Mouse (Mus musculus) layer of hippocampus, adult 9-11 months (tissue): ENCODE results near the gene C2.
A peak's percentile ranks its signal among the peaks of the same experiment; 100 is the strongest.

Experiments
- DNase-seq: peaks from one replicate; pipeline ENCODE4 v3.0.0; 2022

The C2 gene

DNA sequence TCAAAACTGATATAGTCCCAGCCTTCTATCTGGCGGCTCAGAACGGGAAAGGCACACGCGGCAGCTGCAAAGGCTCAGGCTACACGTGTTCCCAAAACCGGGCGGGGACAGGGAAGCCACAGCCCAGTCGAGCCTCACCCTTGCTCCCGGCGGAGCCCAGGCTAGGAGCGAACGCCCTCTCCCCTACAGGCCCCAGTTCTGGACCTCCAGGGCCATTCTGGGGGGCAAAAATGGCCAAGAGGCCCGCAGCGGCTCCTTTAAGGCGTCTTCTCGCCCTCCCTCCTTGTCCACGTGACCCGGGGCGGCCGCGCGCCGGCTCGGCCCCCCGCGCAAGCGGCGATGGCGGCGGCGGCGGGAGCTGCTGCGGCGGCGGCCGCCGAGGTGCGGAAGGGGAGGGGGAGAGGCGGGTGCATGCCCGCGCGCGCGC lies at the start of gene C2, which contains the start of gene Ehmt2:
Gene C2 (minus strand): TSS at position 106 of the 427 bp plus-strand sequence.
Gene Ehmt2 (plus strand): TSS at position 310 of the 427 bp plus-strand sequence.
- DNase-seq, result peak; percentile 77

DNA sequence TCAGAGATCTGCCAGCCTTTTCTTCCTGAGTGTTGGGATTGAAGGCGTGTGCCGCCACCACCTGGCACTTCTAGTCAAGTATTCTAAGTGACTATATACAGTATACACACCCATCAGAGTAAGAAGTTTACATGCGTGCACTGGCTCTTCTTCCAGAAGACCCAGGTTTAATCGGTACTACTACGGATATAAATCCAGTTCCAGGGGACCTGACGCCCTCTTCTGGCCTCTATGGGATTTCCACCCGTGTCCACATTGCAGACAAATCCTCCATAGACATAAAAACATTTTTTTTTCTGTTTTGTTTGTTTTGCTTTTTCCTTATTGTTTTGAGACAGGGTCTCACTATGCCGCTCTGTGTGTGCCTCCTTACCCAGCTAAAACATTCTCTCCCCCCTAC lies 49.5 kb upstream of the C2 start:
- no peak for DNase-seq

DNA sequence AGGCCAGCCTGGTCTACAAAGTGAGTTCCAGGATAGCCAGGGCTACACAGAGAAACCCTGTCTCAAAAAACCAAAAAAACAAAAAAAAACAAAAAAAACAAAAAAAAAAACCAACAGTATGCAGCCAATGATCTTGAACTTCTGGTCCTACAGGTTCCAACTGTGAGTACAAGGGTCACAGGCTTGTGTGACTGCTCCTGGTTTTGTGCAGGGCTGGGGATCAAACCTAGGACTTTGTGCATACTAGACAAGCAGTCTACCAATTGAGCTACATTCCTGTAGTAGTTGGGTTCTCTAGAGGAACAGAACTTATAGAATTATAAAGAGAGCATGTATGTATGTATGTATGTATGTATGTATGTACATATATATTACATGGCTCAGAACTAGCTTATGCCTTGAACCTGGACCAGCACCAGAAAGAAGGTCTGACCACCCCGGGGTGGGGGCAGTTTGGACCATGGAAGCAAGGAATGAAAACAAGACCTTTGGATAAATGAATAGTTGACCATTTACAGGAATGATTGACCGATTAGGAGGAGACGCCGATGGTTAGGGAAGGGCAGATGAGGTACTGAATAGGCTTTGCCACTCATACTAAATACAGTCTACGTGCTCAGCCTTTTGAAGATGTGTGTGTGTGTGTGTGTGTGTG lies 48.5 kb upstream of the C2 start:
- DNase-seq, result no peak

DNA sequence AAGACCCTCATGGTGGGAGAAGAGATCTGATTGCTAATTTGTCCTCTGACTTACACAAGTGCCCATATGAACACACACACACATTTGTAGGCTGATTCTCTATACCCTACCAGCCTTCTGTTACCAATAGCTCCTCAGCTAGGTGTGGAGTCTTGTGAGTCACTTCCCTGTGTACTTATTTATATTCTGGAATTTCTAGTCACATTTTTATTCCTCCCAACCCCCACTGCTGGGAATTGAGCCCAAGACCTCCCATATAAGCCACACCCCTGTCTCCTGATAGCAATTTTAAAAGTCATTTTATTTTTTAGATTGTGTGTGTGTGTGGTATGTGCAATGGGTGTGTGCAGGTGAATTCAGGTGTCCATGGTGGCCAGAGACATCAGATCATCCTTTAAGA lies 46.3 kb upstream of the C2 start:
- DNase-seq, result no peak

DNA sequence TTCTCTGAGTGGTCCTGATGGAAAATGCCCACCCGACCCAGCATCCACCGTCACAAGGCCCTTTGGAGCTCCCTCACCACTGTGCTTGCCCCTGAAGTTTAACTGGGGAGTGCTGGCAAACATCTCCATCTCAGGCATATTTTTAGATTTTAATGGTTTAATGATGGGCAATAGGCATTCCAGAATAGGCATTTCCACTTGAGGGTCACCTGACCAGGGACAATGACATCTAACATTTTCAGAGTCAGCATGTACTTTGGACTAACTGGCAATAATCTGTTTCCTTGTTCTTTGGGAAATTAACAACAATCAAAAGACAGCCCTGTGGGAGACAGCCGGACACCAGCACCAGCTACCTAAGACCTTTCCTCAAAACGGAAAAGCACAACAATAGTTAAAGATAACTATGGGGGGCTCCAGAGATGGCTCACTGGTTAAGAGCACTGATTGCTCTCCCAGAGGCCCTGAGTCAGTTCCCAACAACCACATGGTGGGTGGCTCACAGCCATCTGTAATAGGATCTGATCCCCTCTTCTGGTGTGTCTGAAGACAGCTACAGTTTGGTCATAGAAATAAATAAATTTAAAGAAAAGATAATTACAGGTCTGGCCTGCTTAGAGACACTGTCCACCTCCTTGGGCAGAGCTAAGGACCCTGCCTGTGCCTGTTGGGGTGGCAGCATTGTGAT lies 45.2 kb upstream of the C2 start:
- DNase-seq, result no peak

DNA sequence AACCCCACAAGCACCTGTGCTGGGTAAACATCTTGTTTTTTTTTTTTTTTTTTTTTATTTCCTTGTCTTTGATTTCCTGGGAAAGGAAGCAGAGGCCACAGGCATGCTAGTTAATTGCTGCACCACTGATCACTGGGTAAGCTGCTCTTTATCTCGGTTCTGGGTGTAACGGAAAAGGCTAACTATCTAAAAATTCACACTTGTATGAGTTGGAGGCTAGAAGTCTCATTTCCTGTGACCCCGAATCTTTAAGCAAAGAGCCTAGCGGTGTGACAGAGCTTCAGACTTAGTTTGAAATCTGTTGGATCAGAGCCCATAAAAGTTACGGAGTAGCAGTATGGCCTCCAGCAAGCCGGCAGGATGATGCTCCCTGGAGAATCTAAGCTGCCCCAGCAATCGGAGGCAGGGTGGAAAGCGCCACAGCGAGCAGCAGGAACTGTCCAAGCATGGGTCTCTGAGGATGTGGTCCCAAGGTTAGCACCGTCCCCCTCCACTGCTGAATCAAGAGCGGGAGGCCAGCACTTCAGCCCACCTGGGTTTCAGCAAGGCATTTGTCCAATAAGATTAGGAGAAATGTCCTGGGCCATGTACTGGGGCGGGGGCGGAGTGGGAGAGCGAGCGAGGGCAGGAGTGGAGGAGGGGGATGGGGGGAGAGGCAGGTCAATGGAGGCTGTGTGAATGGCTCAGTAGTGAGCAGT lies 43.4 kb upstream of the C2 start:
- no peak for DNase-seq

DNA sequence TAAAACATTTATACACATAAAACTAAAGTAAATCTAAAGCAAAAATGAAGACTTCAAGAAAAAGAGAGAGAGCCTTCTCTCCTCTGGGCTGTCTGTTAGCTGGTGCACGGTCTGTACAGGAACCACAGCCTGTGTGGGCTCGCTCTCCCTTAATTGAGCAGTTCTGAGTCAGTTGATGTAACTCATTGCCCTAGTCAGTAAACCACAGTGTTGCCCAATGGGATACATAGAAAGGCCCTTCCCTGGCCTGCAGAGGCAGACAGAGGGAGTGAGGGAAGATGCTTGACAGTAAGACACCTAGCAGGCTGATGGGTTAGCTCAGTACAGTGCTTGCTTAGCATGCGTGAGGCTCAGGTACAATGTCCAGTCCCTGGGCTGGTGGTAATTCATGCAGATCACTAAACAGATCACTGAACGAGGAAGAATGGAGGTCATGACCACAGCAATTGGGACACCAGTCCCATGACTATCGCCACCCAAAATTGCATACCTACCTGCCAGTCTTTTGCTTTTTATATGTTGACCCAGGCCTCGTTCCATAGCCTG lies 40.0 kb upstream of the C2 start:
- DNase-seq, result no peak

DNA sequence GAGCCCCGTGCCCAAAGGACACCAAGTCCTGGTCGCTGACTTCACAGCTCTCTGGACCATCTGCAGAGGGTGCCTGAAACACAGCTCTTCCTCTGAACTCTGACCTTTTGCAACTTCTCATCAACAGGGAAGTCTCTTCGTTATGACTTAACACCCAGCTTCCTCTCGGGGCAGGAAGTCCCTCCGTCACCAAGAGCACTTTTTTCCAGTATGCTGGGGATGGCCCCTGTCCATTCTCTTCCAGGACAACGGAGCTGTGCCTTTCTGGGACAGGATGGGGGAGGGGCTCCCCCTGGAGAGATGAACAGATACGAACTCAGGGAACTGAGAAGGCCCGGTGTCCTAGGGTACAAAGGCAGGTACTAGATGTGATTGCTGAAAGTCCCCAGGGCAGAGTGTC lies 36.8 kb upstream of the C2 start:
- DNase-seq, result no peak

DNA sequence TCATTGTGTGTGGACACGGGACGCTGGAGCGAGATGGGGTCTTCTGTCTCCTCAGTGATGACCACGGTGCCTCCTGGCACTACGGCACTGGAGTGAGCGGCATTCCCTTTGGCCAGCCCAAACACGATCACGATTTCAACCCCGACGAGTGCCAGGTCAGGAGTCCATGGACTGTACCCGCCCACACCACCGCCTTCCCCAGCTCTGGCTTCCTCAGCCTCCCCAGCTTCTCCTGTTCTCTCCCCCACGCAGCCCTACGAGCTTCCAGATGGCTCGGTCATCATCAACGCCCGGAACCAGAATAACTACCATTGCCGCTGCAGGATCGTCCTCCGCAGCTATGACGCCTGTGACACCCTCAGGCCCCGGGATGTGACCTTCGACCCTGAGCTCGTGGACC lies 36.0 kb upstream of the C2 start:
- DNase-seq, result no peak

DNA sequence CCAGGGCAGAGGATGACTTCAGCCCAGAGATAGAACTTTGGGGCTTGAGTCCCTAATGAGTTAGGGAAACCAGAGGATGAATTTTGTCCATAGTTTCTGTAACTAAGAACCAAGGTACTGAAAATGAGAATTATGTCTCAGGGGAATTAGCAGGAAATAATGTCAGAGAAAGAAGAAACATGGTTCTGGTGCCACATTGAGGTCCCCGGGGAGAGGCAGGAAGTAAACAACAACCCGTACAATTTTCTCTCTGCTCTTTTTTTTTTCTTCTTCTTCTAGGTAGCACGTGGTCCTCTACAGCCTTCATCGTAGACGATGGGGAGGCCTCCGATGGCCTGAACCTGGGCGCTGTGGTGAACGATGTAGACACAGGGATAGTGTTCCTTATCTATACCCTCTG lies 34.2 kb upstream of the C2 start:
- DNase-seq, result no peak

DNA sequence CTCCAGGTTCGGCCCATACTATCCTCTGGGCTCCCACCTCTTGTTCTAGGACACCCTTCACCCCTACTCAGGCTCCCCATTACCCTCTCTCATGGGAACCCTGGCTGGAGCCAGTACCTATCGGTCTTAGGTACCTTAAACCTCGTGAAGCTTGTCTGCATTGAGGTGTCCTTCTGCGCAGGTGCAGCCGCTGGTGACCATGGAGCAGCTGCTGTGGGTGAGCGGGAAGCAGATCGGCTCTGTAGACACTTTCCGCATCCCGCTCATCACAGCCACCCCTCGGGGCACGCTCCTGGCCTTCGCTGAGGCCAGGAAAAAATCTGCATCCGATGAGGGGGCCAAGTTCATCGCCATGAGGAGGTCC lies 33.7 kb upstream of the C2 start:
- DNase-seq, result no peak

DNA sequence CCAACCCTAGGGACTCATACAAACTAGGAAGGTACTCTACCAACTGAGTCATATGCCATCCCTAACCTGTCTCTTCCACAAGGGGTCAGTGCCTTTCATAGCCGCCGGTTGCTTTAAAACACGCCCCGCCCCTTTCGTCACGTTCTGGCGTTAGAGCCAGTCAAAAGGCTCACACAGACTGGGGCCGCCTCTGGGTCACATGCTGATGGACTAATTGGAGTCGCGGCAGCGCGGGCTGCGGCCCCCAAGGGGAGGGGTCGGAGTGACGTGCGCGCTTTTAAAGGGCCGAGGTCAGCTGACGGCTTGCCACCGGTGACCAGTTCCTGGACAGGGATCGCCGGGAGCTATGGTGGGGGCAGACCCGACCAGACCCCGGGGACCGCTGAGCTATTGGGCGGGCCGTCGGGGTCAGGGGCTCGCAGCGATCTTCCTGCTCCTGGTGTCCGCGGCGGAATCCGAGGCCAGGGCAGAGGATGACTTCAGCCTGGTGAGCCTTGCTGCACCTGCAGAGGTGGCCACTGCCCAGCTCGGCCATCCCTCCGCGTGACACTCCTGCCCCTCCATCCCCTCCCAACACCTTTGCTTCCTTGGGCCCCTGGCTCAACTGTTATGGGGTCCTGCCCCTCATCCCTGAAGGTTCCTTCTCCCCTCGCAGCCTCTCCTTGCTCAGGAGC lies 33.1 kb upstream of the C2 start, which contains the start of gene Neu1:
Gene Neu1 (plus strand): TSS at position 193 of the 674 bp plus-strand sequence.
- peak; percentile 99 for DNase-seq

DNA sequence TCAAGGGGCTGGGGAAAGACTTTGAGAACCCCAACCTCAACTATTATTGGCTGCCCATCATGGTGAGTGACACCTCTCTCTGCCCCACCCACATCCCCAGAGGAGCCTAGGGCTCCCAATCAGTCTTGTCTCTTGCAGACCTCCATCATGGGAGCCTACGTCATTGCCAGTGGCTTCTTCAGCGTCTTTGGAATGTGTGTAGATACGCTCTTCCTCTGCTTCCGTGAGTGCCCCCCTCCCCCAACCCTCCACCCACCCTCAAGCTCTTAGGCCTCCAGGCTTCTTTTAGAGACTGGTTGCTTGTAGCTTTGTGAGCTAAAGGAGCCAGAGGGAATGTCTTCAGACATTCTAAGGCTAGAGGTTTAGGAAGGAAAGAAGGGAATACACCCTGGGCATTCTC lies 30.8 kb upstream of the C2 start:
- DNase-seq, result no peak

DNA sequence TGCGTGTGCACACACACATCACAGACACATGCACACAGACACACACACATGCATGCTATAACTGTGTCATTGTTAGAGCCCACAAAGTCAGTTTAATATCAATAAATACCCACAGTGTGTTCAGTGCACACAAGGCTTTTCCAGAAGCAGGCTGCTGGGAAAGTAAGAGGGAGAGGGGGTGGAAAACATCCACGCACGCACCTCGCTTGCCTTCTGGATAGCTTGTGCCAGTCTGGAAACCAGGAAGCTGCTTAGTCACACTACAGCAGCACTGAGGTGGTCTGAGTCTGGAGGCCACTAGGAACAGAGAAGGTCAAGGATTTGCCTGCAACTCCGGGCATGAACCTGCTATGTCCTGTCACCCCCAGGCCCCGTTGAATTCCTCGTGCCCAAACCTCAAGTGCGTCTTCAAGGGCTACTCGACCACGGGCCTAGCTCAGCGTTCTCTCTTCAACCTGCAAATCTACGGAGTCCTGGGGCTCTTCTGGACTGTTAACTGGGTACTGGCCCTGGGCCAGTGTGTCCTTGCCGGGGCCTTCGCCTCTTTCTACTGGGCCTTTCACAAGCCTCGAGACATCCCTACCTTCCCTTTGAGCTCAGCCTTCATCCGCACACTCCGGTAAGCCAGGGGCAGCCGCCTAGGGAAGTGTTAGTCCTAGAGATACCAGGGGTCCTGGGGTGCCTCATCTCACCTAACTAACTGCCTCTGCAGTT lies 29.4 kb upstream of the C2 start:
- no peak for DNase-seq

DNA sequence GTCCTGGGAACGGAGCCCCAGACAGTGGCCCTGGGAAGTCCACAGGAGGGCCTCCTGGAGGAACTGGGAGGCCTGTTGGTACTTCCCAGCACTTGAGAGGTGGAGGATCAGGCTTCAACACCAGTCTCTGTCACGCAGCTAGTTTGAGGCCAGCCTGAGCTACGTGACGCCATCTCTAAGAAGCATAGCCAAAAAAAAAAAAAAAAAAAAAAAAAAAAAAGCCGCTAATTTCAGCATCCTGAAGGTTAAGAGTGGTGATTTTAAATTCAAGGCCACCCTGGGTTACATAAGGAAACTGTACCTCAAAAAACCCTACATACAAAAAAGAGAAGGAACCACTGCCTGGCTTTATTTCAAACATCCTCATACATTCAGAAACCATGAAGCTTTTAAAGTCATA lies 26.2 kb upstream of the C2 start:
- DNase-seq, result no peak

DNA sequence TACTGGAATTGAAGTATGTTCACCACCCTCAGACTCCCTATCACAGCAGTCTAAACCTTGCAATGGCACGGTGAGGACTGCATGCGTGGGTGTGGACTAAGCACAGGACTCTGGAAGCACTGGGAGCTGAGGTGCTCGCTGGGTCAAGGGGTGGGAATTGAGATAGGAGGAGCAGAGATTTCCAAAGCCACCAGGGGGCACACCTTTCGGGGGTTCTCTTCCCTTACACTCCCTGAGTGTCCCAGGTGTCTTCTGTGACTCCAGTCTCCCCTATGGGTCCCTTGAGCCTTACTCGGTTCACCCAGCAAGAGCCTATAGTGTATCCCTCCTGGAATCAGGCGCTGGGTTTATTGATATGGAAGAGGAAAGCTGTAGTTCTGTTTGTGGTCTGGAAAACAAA lies 24.9 kb upstream of the C2 start:
- DNase-seq, result no peak

DNA sequence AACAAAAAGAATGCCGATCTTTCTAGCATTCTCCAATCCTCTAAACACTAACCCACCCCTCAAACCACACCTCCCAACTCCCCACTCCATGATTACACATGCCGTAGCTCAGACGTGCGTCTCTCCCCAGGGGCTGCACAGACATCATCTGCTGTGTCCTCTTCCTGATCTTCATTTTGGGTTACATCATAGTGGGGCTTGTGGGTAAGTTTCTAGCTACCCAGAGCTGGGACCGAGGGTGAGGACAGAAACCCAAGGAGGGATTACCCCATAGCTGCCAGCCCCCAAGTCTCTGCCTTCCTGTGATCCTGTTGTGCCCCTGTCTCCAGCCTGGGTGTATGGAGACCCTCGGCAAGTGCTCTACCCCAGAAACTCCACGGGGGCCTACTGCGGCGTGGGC lies 19.1 kb upstream of the C2 start:
- DNase-seq, result no peak

DNA sequence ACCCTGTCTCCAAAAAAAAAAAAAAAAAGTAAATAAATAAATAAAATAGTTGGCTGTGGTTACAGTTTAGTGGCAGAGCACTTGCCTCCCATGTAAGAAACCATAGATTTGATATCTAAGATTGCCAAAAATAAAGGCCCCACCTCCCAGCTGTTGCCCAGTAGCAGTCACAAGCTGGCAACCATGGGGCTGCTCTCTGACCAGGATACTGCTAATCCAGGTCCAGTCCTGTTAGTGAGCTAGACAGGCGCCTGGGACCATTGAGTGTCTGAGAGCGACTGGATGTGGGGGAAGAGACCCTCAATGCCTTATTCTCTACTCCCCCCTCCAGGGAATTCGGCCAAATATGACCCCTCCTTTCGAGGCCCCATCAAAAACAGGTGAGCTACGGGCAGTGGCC lies 18.3 kb upstream of the C2 start:
- no peak for DNase-seq

DNA sequence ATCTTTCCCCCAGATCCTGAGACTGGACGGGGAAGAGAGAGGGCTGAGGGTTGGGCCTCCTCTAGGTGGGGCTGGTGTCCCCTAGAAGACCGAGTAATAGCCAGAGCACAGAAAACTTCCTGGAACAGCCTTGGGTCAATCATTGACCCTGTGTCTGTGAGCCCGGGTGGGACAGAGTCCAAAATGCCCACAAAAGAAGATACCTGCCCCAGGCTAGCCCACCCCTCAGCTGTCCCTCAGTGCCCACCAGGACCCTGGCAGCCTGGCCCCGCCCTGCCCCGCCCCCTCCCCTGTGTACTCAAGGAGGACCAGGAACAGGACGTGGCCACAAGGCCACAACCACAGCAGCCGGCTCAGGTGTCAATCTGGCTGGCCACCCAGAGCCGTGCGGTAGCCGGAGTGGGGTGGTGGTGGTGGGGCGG lies 17.4 kb upstream of the C2 start:
- DNase-seq, result no peak

DNA sequence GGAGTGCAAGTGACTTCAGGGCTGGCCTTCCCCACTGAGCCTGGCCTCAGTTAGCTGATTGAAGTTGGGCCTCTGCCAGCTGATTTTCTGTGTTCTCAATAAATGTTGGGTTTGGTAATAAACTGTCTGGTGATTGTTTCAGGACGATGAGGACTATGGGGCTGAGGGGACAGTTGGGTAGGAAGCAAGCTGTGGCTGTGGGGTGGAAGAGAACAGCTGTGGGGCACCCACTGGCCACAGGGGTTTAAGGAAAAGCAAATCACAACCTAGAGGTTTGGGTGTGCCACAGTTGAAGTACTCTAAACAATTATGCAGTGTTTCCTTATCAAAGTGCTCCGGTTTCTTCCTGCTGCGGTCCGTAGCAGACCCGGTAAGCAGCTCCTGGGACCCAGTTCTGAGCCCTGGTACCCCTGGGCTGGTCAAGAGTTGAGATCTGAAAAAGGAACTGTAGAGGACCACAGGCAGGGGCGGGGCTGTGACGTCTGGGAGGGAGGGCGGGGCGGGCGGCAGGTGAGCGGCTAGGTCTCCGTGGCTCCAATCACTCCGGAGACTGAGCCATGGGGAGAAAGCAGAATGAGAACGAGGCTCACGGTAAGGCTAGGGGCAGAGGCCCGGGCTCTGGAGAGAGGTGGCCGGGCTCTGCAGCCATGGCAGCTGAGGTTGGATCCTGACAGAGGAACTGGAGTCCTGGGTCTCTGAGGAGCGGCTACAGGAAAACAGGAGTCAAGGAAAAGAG lies 16.0 kb upstream of the C2 start, which contains the start of gene Slc44a4:
Gene Slc44a4 (plus strand): TSS at position 537 of the 736 bp plus-strand sequence.
- no peak for DNase-seq

DNA sequence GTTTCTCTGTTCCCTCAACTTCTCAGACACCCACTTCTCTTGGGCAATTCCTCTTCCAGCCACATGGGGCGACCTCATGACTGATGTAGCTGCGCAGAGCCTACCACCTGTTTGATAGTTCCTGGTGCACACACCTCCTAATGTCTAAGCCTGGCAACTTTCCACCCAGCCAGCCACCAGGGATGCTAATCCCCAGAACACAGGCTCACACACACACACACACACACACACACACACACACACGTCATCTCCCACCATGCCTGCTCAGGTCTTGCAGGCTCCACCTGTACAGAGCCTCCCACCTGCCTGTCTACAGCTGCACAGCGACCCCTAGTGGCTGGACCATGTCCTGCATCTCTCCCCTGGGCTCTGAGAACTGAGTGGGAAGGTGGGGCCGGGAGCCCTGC lies 13.9 kb upstream of the C2 start:
- no peak for DNase-seq

DNA sequence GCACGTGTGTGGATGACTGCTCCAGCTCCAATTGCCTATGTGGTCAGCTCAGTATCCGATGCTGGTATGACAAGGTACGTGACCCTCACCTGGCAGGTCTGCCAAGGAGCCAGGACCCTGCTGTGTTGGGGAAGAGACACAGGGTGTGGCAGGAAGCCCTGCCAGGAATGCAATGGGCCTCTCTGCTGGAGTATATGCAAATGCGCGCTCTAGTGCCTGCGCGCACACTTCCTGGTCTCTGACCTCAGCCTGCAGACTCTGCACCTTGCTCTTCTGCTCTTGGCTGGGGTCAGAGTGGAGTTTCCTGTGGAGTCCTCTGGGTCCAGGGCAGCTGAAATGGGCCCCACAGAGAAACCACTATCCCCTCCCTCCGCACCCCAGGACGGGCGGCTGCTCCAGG lies 12.9 kb upstream of the C2 start:
- DNase-seq, result no peak
